Mouse (Mus musculus): ENCODE results near the gene Cpa3. TPM values are rescaled to one million over a fixed set of nuclear protein-coding genes. Genes with fewer than 3 reads are reported as not detected.

Cpa3 gene
- polyA plus RNA-seq (2012; rRNA removed) = 0.06 TPM in 1 of 2 replicates, not detected in the other

DNA sequence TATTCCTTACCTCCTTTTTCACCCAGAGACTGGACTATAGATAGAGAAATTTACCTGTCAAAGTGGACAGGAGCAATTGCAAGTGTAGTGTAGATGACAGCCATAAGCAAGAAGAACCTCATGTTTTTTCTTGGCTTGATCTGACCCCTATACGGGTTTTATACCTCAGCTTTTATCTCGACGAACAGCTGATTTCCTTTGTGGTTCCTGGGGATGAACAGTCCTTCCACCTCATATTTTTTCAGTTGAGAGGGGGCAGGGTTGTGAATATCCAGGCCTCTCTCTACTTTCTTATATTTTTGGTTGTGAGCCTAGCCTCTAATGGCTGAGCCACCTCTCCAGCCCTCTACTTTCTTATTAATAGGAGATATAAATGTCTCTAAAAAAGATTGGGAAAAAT, at the start of gene Cpa3:
Gene Cpa3 (minus strand): TSS at position 132 of the 400 bp plus-strand sequence.
- H3K27ac ChIP-seq (ENCODE audit: insufficient read depth, low read length) = no peak within 1 kb of the TSS
- no peaks in the 10 kb centered on the region for H3K4me1 ChIP-seq (ENCODE audit: control insufficient read depth, insufficient read depth, low read length)
- no peaks in the 10 kb centered on the region for H3K27me3 ChIP-seq (ENCODE audit: control insufficient read depth, insufficient read depth, low read length)
- no peak for TF ChIP-seq CTCF (IDR thresholded peaks at IDR 0.05; ENCODE audit: borderline replicate concordance, insufficient read depth, low read depth, low read length)
- TF ChIP-seq POLR2A (IDR thresholded peaks at IDR 0.05; ENCODE audit: borderline replicate concordance, insufficient read depth, low read length) = no peak
- H3K4me3 ChIP-seq (replicated peaks; ENCODE audit: insufficient read depth, low read depth, low read length) = no peak within 1 kb of the TSS
- no peak for DNase-seq
- WGBS = 88% methylated on average over 3 of the region's 3 CpGs

DNA sequence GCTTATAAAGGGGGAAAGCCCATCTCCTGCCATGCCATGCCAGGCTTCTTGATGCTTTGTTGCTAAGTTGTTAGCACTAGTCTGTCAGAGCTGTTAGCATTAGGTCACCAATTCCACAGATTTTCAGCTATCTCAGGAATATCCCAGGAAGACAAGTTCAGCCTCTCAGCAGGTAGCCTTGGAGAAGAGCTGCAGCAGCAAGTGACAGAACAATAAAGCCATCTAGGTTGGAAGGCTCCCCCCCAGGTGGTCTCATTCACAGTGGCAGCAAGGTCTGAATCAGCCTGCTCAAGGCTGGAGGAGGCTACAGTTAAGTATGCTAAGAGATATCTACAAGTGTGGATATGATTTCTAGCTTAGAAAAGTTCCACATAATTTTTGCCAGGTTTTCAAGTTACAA, 49.4 kb upstream of the Cpa3 start:
- no peak overlapping the region for H3K27ac ChIP-seq (ENCODE audit: insufficient read depth, low read length)
- TF ChIP-seq POLR2A (IDR thresholded peaks at IDR 0.05; ENCODE audit: borderline replicate concordance, insufficient read depth, low read length) (no peak), CTCF (IDR thresholded peaks at IDR 0.05; ENCODE audit: borderline replicate concordance, insufficient read depth, low read depth, low read length) (no peak)
- H3K4me1 ChIP-seq (ENCODE audit: control insufficient read depth, insufficient read depth, low read length) = no peaks in the 10 kb centered on the region
- H3K27me3 ChIP-seq (ENCODE audit: control insufficient read depth, insufficient read depth, low read length) = no peaks in the 10 kb centered on the region
- H3K4me3 ChIP-seq (replicated peaks; ENCODE audit: insufficient read depth, low read depth, low read length) = no peak overlapping the region
- DNase-seq = no peak

DNA sequence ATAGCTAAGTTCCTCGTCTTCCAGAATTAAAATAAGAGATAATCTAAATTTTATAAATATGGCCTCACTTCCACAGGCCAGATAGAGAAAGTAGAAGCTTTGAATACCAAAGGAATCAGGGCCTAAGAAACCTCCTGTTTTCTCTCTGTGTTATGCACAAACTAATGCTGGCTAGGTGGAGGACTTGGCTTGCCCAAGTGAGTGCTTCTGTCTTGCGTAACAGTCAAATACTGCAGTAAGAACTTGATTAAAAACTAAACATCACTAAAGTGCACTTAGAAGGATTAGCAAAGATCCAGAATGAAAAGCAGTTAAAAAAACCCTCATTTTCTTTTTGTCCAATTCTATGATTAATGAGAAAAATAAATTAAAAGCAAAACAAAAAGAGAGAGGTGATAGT, 46.8 kb upstream of the Cpa3 start:
- Histone ChIP-seq H3K27me3 (ENCODE audit: control insufficient read depth, insufficient read depth, low read length) (no peaks in the 10 kb centered on the region), H3K4me1 (ENCODE audit: control insufficient read depth, insufficient read depth, low read length) (no peaks in the 10 kb centered on the region), H3K4me3 (replicated peaks; ENCODE audit: insufficient read depth, low read depth, low read length) (no peak overlapping the region), H3K27ac (ENCODE audit: insufficient read depth, low read length) (no peak overlapping the region)
- TF ChIP-seq CTCF (IDR thresholded peaks at IDR 0.05; ENCODE audit: borderline replicate concordance, insufficient read depth, low read depth, low read length) (no peak), POLR2A (IDR thresholded peaks at IDR 0.05; ENCODE audit: borderline replicate concordance, insufficient read depth, low read length) (no peak)
- no peak for DNase-seq
- WGBS = 92% methylated on average over 2 of the region's 2 CpGs

DNA sequence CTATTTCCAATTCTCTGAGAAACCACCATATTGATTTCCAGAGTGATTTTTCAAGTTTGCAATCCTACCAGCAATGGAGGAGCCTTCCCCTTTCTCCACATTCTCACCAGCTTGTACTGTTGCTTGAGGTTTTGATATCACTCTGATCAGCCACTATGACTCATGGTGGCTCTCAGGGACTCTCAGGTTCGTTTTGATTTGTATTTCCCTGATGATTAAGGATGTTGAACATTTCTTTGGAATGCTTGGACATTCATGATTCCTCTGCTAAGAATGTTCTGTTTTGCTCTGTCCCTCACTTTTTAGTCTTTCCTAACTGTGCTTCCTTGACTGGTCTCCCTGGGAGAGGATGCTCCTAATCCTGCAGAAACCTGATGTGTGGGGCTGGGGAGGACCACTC, 39.8 kb upstream of the Cpa3 start:
- no peak for TF ChIP-seq POLR2A (IDR thresholded peaks at IDR 0.05; ENCODE audit: borderline replicate concordance, insufficient read depth, low read length)
- no peak for TF ChIP-seq CTCF (IDR thresholded peaks at IDR 0.05; ENCODE audit: borderline replicate concordance, insufficient read depth, low read depth, low read length)
- WGBS = 44% methylated on average over 1 of the region's 1 CpGs
- no peak for DNase-seq

DNA sequence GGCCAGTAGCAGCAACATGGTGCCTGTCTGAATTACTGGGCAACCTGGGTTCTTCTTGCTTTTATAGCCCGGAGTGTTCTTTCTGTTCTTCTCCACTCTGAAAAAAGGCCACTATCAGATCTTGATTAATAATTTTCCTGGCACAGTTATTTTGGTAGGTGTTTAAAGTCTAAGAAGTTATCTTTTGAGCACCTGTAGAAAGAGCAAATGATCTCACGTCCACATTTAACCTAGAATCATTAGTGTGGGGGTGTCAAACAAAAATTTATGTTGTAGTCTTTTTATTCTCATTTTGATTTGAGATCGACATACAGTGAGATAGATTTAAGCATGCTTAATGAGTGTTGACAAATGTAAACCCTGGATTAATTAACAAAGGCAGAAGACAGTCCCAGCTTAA, 33.7 kb upstream of the Cpa3 start, which contains the start of gene Cpb1:
Gene Cpb1 (minus strand): TSS at position 101 of the 400 bp plus-strand sequence.
- H3K27ac ChIP-seq (ENCODE audit: insufficient read depth, low read length) = no peak within 1 kb of the TSS
- H3K4me1 ChIP-seq (ENCODE audit: control insufficient read depth, insufficient read depth, low read length) = no peaks in the 10 kb centered on the region
- no peak within 1 kb of the TSS for H3K4me3 ChIP-seq (replicated peaks; ENCODE audit: insufficient read depth, low read depth, low read length)
- TF ChIP-seq CTCF (IDR thresholded peaks at IDR 0.05; ENCODE audit: borderline replicate concordance, insufficient read depth, low read depth, low read length) (no peak), POLR2A (IDR thresholded peaks at IDR 0.05; ENCODE audit: borderline replicate concordance, insufficient read depth, low read length) (no peak)
- WGBS = 88% methylated on average over 3 of the region's 3 CpGs
- DNase-seq = no peak
- no peaks in the 10 kb centered on the region for H3K27me3 ChIP-seq (ENCODE audit: control insufficient read depth, insufficient read depth, low read length)

More for the DNA sequence above, 39.8 kb upstream of the Cpa3 start:
- H3K4me3 ChIP-seq (replicated peaks; ENCODE audit: insufficient read depth, low read depth, low read length) = no peak overlapping the region
- H3K27me3 ChIP-seq (ENCODE audit: control insufficient read depth, insufficient read depth, low read length) = no peaks in the 10 kb centered on the region
- H3K4me1 ChIP-seq (ENCODE audit: control insufficient read depth, insufficient read depth, low read length) = no peaks in the 10 kb centered on the region
- no peak overlapping the region for H3K27ac ChIP-seq (ENCODE audit: insufficient read depth, low read length)

DNA sequence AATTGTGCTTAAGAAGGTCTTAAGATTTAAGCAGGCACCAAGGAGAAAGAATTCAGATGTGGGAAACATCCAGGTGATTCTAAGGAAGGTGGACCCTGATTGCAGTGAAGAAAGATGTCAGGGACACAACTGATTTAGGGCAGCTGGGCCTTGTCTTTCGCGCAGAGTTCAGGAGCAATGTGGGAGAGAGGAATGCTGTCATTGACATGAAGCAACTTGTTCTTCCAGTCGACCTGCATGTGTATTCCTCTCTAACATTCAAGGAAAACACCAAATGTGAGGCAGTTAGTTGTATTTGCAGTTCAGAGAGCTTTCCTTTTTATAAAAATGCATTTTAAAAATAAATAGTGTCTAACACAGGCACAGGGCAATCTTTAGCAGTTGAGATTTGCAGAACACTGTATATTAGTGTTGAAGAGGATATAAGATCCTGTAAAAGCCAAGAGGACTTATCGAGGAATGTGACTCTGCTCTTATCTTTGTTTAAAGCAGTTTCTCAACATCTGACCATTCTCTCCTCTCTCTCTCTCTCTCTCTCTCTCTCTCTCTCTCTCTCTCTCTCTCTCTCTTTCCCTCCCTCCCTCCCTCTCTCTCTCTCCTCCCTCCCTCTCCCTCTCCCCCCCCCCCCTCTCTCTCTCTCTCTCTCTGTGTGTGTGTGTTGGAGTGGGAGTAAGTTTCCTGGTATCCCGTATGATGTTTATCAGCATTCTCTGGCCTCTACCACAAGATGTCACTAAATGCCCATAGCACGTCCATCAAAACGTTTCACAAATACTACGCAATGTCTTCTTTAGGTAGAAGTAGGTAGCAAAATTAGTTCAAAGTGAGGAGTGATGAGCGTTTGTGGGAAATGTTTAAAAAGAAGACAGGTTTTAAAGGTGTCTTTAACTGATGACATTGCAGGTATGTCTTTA, 12.8 kb upstream of the Cpa3 start:
- no peak for DNase-seq
- TF ChIP-seq POLR2A (IDR thresholded peaks at IDR 0.05; ENCODE audit: borderline replicate concordance, insufficient read depth, low read length) = no peak
- no peak for TF ChIP-seq CTCF (IDR thresholded peaks at IDR 0.05; ENCODE audit: borderline replicate concordance, insufficient read depth, low read depth, low read length)
- WGBS = 46% methylated on average over 9 of the region's 9 CpGs

DNA sequence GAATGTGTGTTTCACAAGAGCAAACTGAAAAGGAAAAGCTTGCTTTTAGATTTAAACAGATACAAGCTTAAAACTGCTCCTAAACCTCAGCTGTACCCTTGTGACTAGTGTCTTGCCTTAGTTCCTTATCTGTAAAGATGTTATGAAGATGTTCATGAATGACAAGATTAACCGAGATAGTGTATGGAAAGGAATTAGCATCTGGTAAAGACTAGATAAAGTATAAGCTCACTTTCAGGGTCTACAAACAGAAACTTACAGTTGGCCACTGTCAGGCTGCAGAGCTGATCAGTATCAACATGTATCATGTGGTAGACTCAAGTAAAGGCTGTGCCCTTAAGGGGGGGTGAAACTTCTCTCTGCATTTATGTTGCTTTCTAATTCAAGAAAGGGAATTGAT, 1.9 kb upstream of the Cpa3 start:
- H3K4me1 ChIP-seq (ENCODE audit: control insufficient read depth, insufficient read depth, low read length) = no peaks in the 10 kb centered on the region
- DNase-seq = no peak
- TF ChIP-seq CTCF (IDR thresholded peaks at IDR 0.05; ENCODE audit: borderline replicate concordance, insufficient read depth, low read depth, low read length) (no peak), POLR2A (IDR thresholded peaks at IDR 0.05; ENCODE audit: borderline replicate concordance, insufficient read depth, low read length) (no peak)
- no peak overlapping the region for H3K4me3 ChIP-seq (replicated peaks; ENCODE audit: insufficient read depth, low read depth, low read length)
- H3K27ac ChIP-seq (ENCODE audit: insufficient read depth, low read length) = no peak overlapping the region
- H3K27me3 ChIP-seq (ENCODE audit: control insufficient read depth, insufficient read depth, low read length) = no peaks in the 10 kb centered on the region
- WGBS = 92% methylated on average over 1 of the region's 1 CpGs

More for the DNA sequence above, 12.8 kb upstream of the Cpa3 start:
- Histone ChIP-seq H3K27ac (ENCODE audit: insufficient read depth, low read length) (no peak overlapping the region), H3K27me3 (ENCODE audit: control insufficient read depth, insufficient read depth, low read length) (no peaks in the 10 kb centered on the region; the same call in 1 of the 2 replicates), H3K4me1 (ENCODE audit: control insufficient read depth, insufficient read depth, low read length) (no peaks in the 10 kb centered on the region), H3K4me3 (replicated peaks; ENCODE audit: insufficient read depth, low read depth, low read length) (no peak overlapping the region)

DNA sequence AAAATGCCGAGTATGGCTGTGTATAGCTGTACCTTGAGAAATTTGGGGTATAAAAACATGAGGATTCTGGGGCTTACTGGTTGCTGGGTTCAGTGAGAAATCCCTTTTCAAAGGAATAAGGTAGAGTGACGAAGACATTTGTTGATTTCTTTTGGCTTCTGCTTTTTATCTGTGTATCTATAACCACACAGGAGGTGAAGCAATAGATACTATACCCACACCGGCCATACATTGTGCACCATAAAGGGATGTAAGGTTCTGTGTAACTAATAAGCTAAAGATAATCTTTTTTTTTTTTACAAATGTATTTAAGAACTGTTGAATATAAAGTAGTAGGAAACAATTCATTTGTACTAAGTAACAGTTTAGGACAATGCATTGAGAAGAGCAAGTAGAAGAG, 2.2 kb downstream of the Cpa3 start:
- Histone ChIP-seq H3K27me3 (ENCODE audit: control insufficient read depth, insufficient read depth, low read length) (no peaks in the 10 kb centered on the region), H3K4me3 (replicated peaks; ENCODE audit: insufficient read depth, low read depth, low read length) (no peak overlapping the region), H3K4me1 (ENCODE audit: control insufficient read depth, insufficient read depth, low read length) (no peaks in the 10 kb centered on the region), H3K27ac (ENCODE audit: insufficient read depth, low read length) (no peak overlapping the region)
- TF ChIP-seq CTCF (IDR thresholded peaks at IDR 0.05; ENCODE audit: borderline replicate concordance, insufficient read depth, low read depth, low read length) = no peak
- TF ChIP-seq POLR2A (IDR thresholded peaks at IDR 0.05; ENCODE audit: borderline replicate concordance, insufficient read depth, low read length) = no peak
- no peak for DNase-seq
- WGBS = 81% methylated on average over 3 of the region's 3 CpGs

Measured in cerebellum, adult 2 months (tissue).